Mouse (Mus musculus) C2C12 (cell line): ENCODE results near the gene Ccdc81. TPM values are rescaled to one million over a fixed set of nuclear protein-coding genes. Genes with fewer than 3 reads are reported as not detected.

Experiments used
- H3K27me3 ChIP-seq: one replicate; pipeline ENCODE4 v1.6.1; 2011; ENCODE audit not compliant: control insufficient read depth, insufficient read depth, insufficient read length
- H3K36me3 ChIP-seq: one replicate; pipeline ENCODE4 v1.6.1; 2011; ENCODE audit not compliant: control insufficient read depth, insufficient read depth
- H3K4me3 ChIP-seq: one replicate; pipeline ENCODE4 v1.5.1; 2011; ENCODE audit warnings: mild to moderate bottlenecking, control low read depth; ENCODE audit not compliant: poor library complexity, insufficient read depth, severe bottlenecking
- H3K79me2 ChIP-seq: one replicate; pipeline ENCODE4 v1.6.1; 2011; ENCODE audit not compliant: control insufficient read depth, insufficient read depth
- H3K79me3 ChIP-seq: one replicate; pipeline ENCODE4 v1.6.1; 2011; ENCODE audit warnings: low read depth, control low read depth
- H3ac ChIP-seq: one replicate; pipeline ENCODE3; 2011; ENCODE audit warnings: low read depth; ENCODE audit not compliant: control insufficient read depth, insufficient read length
- CEBPB ChIP-seq: IDR thresholded peaks from one replicate; pipeline ENCODE4 v1.6.1; 2011; ENCODE audit warnings: low read depth, mild to moderate bottlenecking, control low read depth, moderate library complexity
- CTCF ChIP-seq: IDR thresholded peaks from one replicate; pipeline ENCODE4 v1.5.1; 2011; ENCODE audit not compliant: control insufficient read depth, insufficient read depth, insufficient read length
- FOSL1 ChIP-seq: IDR thresholded peaks from one replicate; pipeline ENCODE4 v1.8.0; 2011; ENCODE audit warnings: mild to moderate bottlenecking, low read length; ENCODE audit not compliant: poor library complexity, insufficient read depth, severe bottlenecking
- MAX ChIP-seq: IDR thresholded peaks from one replicate; pipeline ENCODE4 v1.6.1; 2011; ENCODE audit warnings: mild to moderate bottlenecking, control low read depth
- MYOD1 ChIP-seq: IDR thresholded peaks from one replicate; pipeline ENCODE4 v1.6.1; 2011; ENCODE audit warnings: low read depth; ENCODE audit not compliant: control insufficient read depth, insufficient read length
- MYOG ChIP-seq: IDR thresholded peaks from one replicate; pipeline ENCODE4 v1.6.1; 2011; ENCODE audit not compliant: control insufficient read depth, insufficient read length; ENCODE audit errors: extremely low read depth
- USF1 ChIP-seq: IDR thresholded peaks from one replicate; pipeline ENCODE4 v1.6.1; 2011; ENCODE audit warnings: low read depth, mild to moderate bottlenecking, control low read depth, moderate library complexity
- polyA plus RNA-seq: library from polyadenylated mRNA; unstranded; fragments of >200 nt; fragmentation: generic; extraction: Trizol; gene quantifications from one replicate; pipeline ENCODE4 v1.2.1, GENCODE M21; 2012; ENCODE audit warnings: missing spikeins

The Ccdc81 gene
- polyA plus RNA-seq, 1 experiment = 0.11 TPM

GRCm38 (mm10) chr7:89908899-89909621 lies 5.6 kb upstream of the Ccdc81 start:
- no peak for TF ChIP-seq CEBPB
- Histone ChIP-seq H3K36me3 (no peaks in the 10 kb centered on the region), H3K79me2 (no peaks in the 10 kb centered on the region), H3ac (no peak overlapping the region), H3K4me3 (no peak overlapping the region), H3K27me3 (no peaks in the 10 kb centered on the region), H3K79me3 (no peaks in the 10 kb centered on the region)

DNA sequence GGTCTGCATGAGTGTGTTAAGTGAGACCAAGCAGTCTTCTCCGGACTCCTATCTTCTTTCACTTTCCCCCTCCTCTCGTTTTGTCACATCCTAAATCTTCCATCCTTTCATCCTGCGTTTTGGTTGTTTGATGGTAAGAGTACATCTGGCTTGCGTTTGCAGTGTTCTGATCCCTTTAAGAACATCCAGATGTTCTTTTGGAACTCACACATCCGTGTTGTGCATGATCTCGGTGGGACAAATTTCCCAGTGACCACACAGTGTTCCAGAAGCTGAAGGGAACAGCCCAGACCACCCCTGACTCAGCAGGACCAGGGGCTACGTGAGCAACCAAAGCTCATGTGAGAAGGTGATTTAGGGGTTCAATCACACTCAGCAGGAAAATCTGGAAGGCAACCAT lies 5.0 kb upstream of the Ccdc81 start:
- Histone ChIP-seq H3K4me3 (no peak overlapping the region), H3K36me3 (no peaks in the 10 kb centered on the region), H3K79me3 (no peaks in the 10 kb centered on the region), H3K27me3 (no peaks in the 10 kb centered on the region), H3K79me2 (no peaks in the 10 kb centered on the region), H3ac (no peak overlapping the region)
- no peak for TF ChIP-seq MAX
- no peak for TF ChIP-seq USF1
- TF ChIP-seq FOSL1 = no peak
- no peak for TF ChIP-seq CEBPB
- TF ChIP-seq MYOD1 = no peak
- no peak for TF ChIP-seq MYOG

GRCm38 (mm10) chr7:89907950-89908349 lies 4.5 kb upstream of the Ccdc81 start:
- Histone ChIP-seq H3K79me3 (no peaks in the 10 kb centered on the region), H3K27me3 (no peaks in the 10 kb centered on the region), H3K79me2 (no peaks in the 10 kb centered on the region), H3K36me3 (no peaks in the 10 kb centered on the region), H3ac (no peak overlapping the region), H3K4me3 (no peak overlapping the region)
- no peak for TF ChIP-seq FOSL1
- TF ChIP-seq CTCF = peak; percentile 42

GRCm38 (mm10) chr7:89903007-89903406 lies 422 bp downstream of the Ccdc81 start:
- Histone ChIP-seq H3K79me3 (no peaks in the 10 kb centered on the region), H3K36me3 (no peaks in the 10 kb centered on the region), H3K79me2 (no peaks in the 10 kb centered on the region), H3K27me3 (no peaks in the 10 kb centered on the region), H3ac (no peak overlapping the region), H3K4me3 (no peak overlapping the region)
- TF ChIP-seq CTCF (no peak), CEBPB (no peak), USF1 (no peak), MYOG (no peak), FOSL1 (no peak), MAX (no peak), MYOD1 (no peak)

- Histone ChIP-seq H3K27me3 (no peaks in the 10 kb centered on the region), H3K79me3 (no peaks in the 10 kb centered on the region), H3K36me3 (no peaks in the 10 kb centered on the region), H3K4me3 (no peak overlapping the region), H3ac (no peak overlapping the region), H3K79me2 (no peaks in the 10 kb centered on the region)
- TF ChIP-seq USF1 = no peak
- TF ChIP-seq MAX = no peak
- no peak for TF ChIP-seq MYOD1
- TF ChIP-seq MYOG = no peak
- no peak for TF ChIP-seq CEBPB
- no peak for TF ChIP-seq FOSL1
- no peak for TF ChIP-seq CTCF
Measured at GRCm38 (mm10) chr7:89891856-89892255, 11.6 kb downstream of the Ccdc81 start.

DNA sequence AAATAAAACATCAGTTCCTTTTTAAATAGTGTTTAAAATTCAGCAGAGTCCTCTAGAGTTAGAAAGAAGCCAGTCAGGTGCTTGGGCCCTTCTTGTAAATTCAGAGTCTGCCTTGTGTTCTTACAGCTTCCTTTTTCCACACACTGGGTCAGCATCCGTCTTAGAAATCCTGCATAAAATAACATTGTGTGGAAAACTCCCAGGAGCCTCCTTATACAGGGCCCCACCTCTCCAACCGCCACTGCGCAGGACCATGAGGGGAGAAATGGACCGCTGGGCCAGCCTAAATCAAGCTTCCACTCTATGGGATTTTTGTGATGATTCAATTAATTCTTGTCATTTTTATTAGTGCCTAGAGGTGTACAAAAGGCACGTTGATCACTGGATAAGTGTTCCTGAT lies 12.0 kb downstream of the Ccdc81 start:
- Histone ChIP-seq H3ac (no peak overlapping the region), H3K36me3 (no peaks in the 10 kb centered on the region), H3K79me3 (no peaks in the 10 kb centered on the region), H3K4me3 (no peak overlapping the region), H3K27me3 (no peaks in the 10 kb centered on the region), H3K79me2 (no peaks in the 10 kb centered on the region)
- TF ChIP-seq MAX = no peak
- no peak for TF ChIP-seq FOSL1
- no peak for TF ChIP-seq MYOD1
- no peak for TF ChIP-seq USF1
- TF ChIP-seq CEBPB = no peak
- no peak for TF ChIP-seq CTCF
- no peak for TF ChIP-seq MYOG

GRCm38 (mm10) chr7:89884551-89884950 lies 18.9 kb downstream of the Ccdc81 start:
- Histone ChIP-seq H3K36me3 (no peaks in the 10 kb centered on the region), H3K79me3 (no peaks in the 10 kb centered on the region), H3ac (no peak overlapping the region), H3K4me3 (no peak overlapping the region), H3K79me2 (no peaks in the 10 kb centered on the region), H3K27me3 (no peaks in the 10 kb centered on the region)
- TF ChIP-seq MYOG (no peak), USF1 (no peak), CEBPB (no peak), FOSL1 (no peak), CTCF (no peak), MAX (no peak), MYOD1 (no peak)
